Mouse (Mus musculus) embryonic stem cell, embryonic (primary cell): ENCODE data around the gene Parg.

Experiments used
- CTCF ChIA-PET, 4 experiments: fragments of 300-600 bp in 2 of 4; fragments of 350-600 bp in 2 of 4; sonication (Branson Sonifier 250); formaldehyde crosslinking; loops; one replicate each; lab custom pipeline; 2022; ENCODE audit warnings: inconsistent platforms in 2 of 4; lab: Charles Lee
- POLR2A ChIA-PET, 4 experiments: fragments of 300-600 bp in 2 of 4; fragments of 350-600 bp in 2 of 4; sonication (Branson Sonifier 250); formaldehyde crosslinking; loops; one replicate each; lab custom pipeline; 2022; ENCODE audit warnings: antibody characterized with exemption in 4 of 4, inconsistent platforms in 1 of 4; lab: Charles Lee

Parg gene

GRCm38 (mm10) chr14:32166840-32167239 is 34.9 kb upstream of the Parg start:
- CTCF ChIA-PET, result interaction anchor here in 1 of 4 experiments (0.5 kb wide), 1 partner anchor 297 kb away, joined by 3 read pairs; no protein-coding TSS in a partner anchor

GRCm38 (mm10) chr14:32167326-32167725 is 34.4 kb upstream of the Parg start:
- ChIA-PET POLR2A (interaction anchor here in 2 of 4 experiments (0.6 to 4.3 kb wide), 7 partner anchors 13 to 81 kb away, joined by 3 to 37 read pairs (median 5); partner anchors contain the start of genes Dph3 (in 1 of the 2) and Oxnad1 (in 1 of the 2)), CTCF (no interaction called here)

More at GRCm38 (mm10) chr14:32166840-32167239, 34.9 kb upstream of the Parg start:
- POLR2A ChIA-PET, result interaction anchor here in 2 of 4 experiments (0.6 to 4.3 kb wide), 7 partner anchors 14 to 81 kb away, joined by 4 to 37 read pairs (median 12); partner anchors contain the start of genes Dph3 (in 1 of the 2) and Oxnad1 (in 1 of the 2)

GRCm38 (mm10) chr14:32168653-32169231 is 33.0 kb upstream of the Parg start:
- ChIA-PET POLR2A (interaction anchor here in 3 of 4 experiments (0.7 to 3.4 kb wide), 30 partner anchors 8 to 173 kb away, joined by 3 to 32 read pairs (median 4); partner anchors contain the start of genes Ncoa4 (in 3 of the 3), Parg (in 1 of the 3) and Timm23 (in 1 of the 3)), CTCF (interaction anchor here in 2 of 4 experiments (0.7 to 1.6 kb wide), 4 partner anchors 9 to 60 kb away, joined by 3 to 5 read pairs (median 4); partner anchors contain the start of gene Ncoa4 (in 1 of the 2))

- ChIA-PET CTCF (interaction anchor here in 1 of 4 experiments (0.5 kb wide), 1 partner anchor 10 kb away, joined by 3 read pairs; the partner anchor contains the start of gene Ncoa4), POLR2A (interaction anchor here in 3 of 4 experiments (0.7 to 3.4 kb wide), 20 partner anchors 9 to 49 kb away, joined by 3 to 32 read pairs (median 4); partner anchors contain the start of genes Ncoa4 (in 3 of the 3), Parg (in 1 of the 3) and Timm23 (in 1 of the 3))
Observed at GRCm38 (mm10) chr14:32170137-32170536, 31.6 kb upstream of the Parg start.

GRCm38 (mm10) chr14:32175310-32175709 is 26.4 kb upstream of the Parg start:
- ChIA-PET CTCF (no interaction called here), POLR2A (interaction anchor here in 2 of 4 experiments (0.7 to 4.1 kb wide), 6 partner anchors 10 to 23 kb away, joined by 3 to 20 read pairs (median 3); partner anchors contain the start of gene Ncoa4 (in 2 of the 2))

- ChIA-PET CTCF (interaction anchor here in 1 of 4 experiments (0.5 kb wide), 1 partner anchor 17 kb away, joined by 3 read pairs; no protein-coding TSS in a partner anchor), POLR2A (interaction anchor here in 1 of 4 experiments (0.9 to 1.7 kb wide), 2 partner anchors 7 to 11 kb away, joined by 5 read pairs; no protein-coding TSS in a partner anchor)
Observed at GRCm38 (mm10) chr14:32176590-32176989, 25.2 kb upstream of the Parg start.

- POLR2A ChIA-PET, result interaction anchor here in 2 of 4 experiments (0.7 to 1.7 kb wide), 11 partner anchors 8 to 23 kb away, joined by 3 to 13 read pairs (median 4); partner anchors contain the start of gene Ncoa4 (in 2 of the 2)
- CTCF ChIA-PET, result no interaction called here
Observed at GRCm38 (mm10) chr14:32179393-32180195, 22.2 kb upstream of the Parg start.

GRCm38 (mm10) chr14:32180861-32181260 is 20.9 kb upstream of the Parg start:
- CTCF ChIA-PET, result interaction anchor here in 1 of 4 experiments (0.9 to 1.0 kb wide), 2 partner anchors 12 to 15 kb away, joined by 5 to 7 read pairs; no protein-coding TSS in a partner anchor
- POLR2A ChIA-PET, result interaction anchor here in 2 of 4 experiments (0.7 to 9.7 kb wide), 19 partner anchors 9 to 67 kb away, joined by 3 to 84 read pairs (median 4); partner anchors contain the start of genes Ncoa4 (in 1 of the 2), Parg (in 1 of the 2) and Timm23 (in 1 of the 2)

- POLR2A ChIA-PET, result interaction anchor here in 2 of 4 experiments (0.7 to 9.7 kb wide), 15 partner anchors 9 to 98 kb away, joined by 3 to 84 read pairs (median 5); partner anchors contain the start of genes Ncoa4 (in 2 of the 2), Dph3 (in 1 of the 2), Oxnad1 (in 1 of the 2) and Parg (in 1 of the 2)
- CTCF ChIA-PET, result no interaction called here
Observed at GRCm38 (mm10) chr14:32183846-32184245, 17.9 kb upstream of the Parg start.

- POLR2A ChIA-PET, result interaction anchor here in 2 of 4 experiments (0.9 to 5.4 kb wide), 12 partner anchors 9 to 57 kb away, joined by 3 to 37 read pairs (median 4); partner anchors contain the start of genes Ncoa4 (in 1 of the 2), Parg (in 1 of the 2) and Timm23 (in 1 of the 2)
Observed at GRCm38 (mm10) chr14:32190627-32191391, 10.9 kb upstream of the Parg start.

GRCm38 (mm10) chr14:32191926-32192325 is 9.8 kb upstream of the Parg start:
- CTCF ChIA-PET, result interaction anchor here in 3 of 4 experiments (0.5 to 2.5 kb wide), 9 partner anchors 10 to 258 kb away, joined by 3 to 7 read pairs (median 4); no protein-coding TSS in a partner anchor
- POLR2A ChIA-PET, result interaction anchor here (0.6 to 5.4 kb wide), 17 partner anchors 9 to 107 kb away, joined by 3 to 37 read pairs (median 6); partner anchors contain the start of genes Ncoa4 (in 2 of the 4), Parg (in 2 of the 4), Timm23 (in 2 of the 4) and Oxnad1 (in 1 of the 4)

More at GRCm38 (mm10) chr14:32190627-32191391, 10.9 kb upstream of the Parg start:
- CTCF ChIA-PET, result no interaction called here

GRCm38 (mm10) chr14:32192437-32192836 is 9.3 kb upstream of the Parg start:
- ChIA-PET CTCF (interaction anchor here (0.5 to 2.5 kb wide), 16 partner anchors 11 to 258 kb away, joined by 3 to 7 read pairs (median 4); partner anchors contain the start of genes Dph3 (in 1 of the 4) and Oxnad1 (in 1 of the 4)), POLR2A (interaction anchor here (0.6 to 5.4 kb wide), 21 partner anchors 8 to 125 kb away, joined by 3 to 37 read pairs (median 6); partner anchors contain the start of genes Ncoa4 (in 2 of the 4), Oxnad1 (in 2 of the 4), Parg (in 2 of the 4) and Timm23 (in 2 of the 4))

GRCm38 (mm10) chr14:32193557-32193956 is 8.2 kb upstream of the Parg start:
- ChIA-PET POLR2A (interaction anchor here (0.6 to 5.4 kb wide), 27 partner anchors 7 to 1112 kb away, joined by 3 to 37 read pairs (median 4); partner anchors contain the start of genes Oxnad1 (in 2 of the 4), Dph3 (in 1 of the 4), Parg (in 1 of the 4) and Timm23 (in 1 of the 4)), CTCF (interaction anchor here (0.6 to 2.5 kb wide), 10 partner anchors 9 to 690 kb away, joined by 3 to 7 read pairs (median 5); partner anchors contain the start of genes Parg (in 1 of the 4) and Timm23 (in 1 of the 4))

- ChIA-PET CTCF (interaction anchor here in 2 of 4 experiments (1.0 to 1.8 kb wide), 2 partner anchors 8 to 27 kb away, joined by 3 to 4 read pairs; no protein-coding TSS in a partner anchor), POLR2A (interaction anchor here in 3 of 4 experiments (0.6 to 10.2 kb wide), 24 partner anchors 9 to 793 kb away, joined by 3 to 84 read pairs (median 6); partner anchors contain the start of genes Ncoa4 (in 2 of the 3), Dph3 (in 1 of the 3), Msmb (in 1 of the 3) and Oxnad1 (in 1 of the 3))
Observed at GRCm38 (mm10) chr14:32201354-32201753, 395 bp upstream of the Parg start.

- ChIA-PET POLR2A (interaction anchor here in 1 of 4 experiments (1.1 to 1.5 kb wide), 2 partner anchors 11 to 33 kb away, joined by 4 read pairs; no protein-coding TSS in a partner anchor), CTCF (interaction anchor here in 2 of 4 experiments (0.7 kb wide), 2 partner anchors 215 to 1143 kb away, joined by 3 to 5 read pairs; no protein-coding TSS in a partner anchor)
Observed at GRCm38 (mm10) chr14:32226601-32227000, 24.9 kb downstream of the Parg start.
